Mouse (Mus musculus) mature B cell (primary cell): ENCODE data around the gene Acad9.

Experiments
- in situ Hi-C: fragments of 300-500 bp; cut with MboI; formaldehyde crosslinking; loops from 2 replicates; pipeline ENCODE4 v1.14.3; 2019

Acad9 gene

DNA sequence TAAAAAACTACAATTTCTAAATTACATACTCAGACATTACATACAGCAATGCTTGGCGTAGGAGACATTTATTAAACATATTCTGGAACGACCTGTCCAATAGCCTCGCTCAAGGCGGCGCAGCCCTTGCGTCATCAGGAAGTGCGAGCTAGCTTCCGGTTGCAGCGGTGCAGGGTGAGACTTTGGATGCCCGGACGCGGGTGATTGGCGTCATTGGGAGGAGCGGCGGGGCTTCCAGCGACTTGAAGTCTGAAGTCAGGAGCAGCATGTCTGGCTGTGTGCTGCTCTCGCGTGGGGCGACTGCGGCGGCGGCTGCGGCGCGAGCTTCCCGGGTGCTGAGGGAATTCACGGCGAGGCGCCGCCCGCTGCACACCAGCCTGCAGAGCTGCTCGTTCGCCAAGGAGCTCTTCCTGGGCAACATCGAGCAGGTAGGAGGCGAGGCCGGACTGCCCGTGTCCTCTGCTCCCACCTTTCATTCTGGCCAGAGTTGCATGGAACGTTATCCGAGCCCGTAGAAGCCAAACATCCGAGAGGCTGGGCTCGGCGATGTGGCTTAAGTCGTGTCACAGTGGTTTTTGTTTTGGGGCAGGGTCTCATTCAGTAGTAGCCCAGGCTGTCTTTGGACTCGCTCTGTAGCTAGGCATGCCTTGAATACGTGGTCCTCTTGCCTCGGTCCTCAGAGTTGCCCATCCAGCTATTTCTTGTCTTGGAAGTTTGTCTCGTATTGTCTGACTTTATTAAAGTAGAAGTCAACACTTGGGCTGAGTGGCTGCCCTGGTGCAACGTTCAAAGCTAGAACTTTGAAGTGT, at the start of gene Acad9:
Gene Acad9, plus strand, starts transcription at position 137 of the 809 bp plus-strand sequence.
- in situ Hi-C loops = no loop called here

DNA sequence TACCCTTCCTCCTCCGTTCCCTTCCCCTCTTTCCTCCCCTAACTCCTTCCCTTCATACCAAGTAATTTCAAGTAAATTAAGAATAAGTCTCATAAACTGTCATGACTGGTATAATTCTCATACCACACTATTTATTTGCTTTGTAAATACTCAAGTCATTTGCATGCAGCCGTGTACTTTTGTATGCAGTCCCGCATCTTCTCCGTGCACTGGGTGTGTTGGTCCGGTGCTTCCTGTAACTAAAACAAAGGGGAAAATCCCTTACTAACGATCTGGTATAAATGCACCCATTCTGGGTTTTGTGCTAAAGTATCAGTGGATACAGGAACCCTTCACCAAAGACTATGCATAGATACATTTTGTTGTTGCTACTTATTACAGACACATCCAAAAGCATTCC, 40.0 kb upstream of the Acad9 start:
- in situ Hi-C loops = no loop called here

DNA sequence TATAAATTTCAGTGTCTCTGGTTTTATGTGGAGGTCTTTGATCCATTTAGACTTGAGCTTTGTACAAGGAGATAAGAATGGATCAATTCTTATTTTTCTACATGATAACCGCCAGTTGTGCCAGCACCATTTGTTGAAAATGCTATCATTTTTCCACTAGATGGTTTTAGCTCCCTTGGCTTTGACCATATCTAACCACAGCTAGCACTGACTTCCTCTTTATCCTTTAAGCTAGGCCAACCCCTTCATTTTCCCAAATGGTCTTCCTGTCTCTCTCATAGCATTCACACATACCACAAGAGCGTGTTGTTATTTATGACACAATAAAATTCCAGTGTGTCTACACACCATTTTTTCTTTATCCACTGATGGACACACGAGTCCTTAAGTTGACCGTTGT, 35.8 kb upstream of the Acad9 start:
- in situ Hi-C loops = no loop called here

DNA sequence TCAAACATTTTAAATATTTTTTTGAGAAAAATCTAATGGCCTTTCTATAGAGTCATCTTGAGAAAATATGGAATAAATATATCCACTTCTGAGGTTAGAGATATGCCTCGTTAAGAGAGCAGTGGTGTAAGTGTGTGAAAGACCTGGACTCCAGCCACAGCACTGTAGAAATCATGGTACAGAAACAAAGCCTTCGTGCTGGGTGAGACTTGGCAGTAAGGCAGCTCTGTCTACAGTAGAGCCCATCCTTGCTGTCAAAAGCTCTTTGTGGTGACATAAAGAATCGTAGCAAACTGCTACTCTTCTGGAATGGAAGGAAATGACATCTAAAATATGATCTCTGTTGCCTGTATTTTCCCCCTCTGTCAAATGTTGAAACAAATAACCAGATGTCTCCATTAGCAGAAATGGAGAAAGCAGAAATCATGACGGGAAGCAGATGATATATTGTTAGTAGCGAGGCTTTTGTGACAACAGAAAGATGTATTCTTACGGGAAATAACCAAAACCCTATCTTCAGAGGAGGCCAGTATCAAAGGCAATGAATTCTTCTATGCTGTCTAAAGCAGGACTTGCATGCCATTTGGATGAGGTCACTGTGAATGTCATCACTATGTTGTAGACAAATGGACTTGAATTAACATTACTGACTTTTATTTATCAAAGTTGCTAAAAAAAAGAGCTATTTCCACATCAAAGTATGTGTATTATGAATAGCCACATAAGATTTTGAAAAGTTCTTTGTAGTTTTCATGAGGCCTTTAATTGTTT, 33.9 kb upstream of the Acad9 start:
- in situ Hi-C loops = no loop called here

DNA sequence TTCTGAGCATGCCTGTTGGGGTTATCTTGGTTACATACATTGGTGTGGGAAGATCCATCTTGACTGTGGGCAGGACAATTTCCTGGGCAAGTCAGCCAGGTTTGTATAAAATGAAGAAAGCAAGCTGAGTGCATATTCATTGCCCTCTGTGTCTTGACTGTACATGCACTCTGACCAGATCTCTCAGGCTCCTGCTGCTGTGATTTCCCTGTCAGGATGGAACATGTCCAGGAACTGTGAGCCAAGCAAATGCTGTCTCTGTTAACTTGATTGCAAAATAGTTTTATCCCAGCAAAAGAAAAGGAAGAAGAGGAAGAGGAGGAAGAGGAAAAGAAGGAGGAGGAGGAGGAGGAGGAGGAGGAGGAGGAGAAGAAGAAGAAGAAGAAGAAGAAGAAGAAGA, 21.3 kb upstream of the Acad9 start:
- in situ Hi-C loops = no loop called here

DNA sequence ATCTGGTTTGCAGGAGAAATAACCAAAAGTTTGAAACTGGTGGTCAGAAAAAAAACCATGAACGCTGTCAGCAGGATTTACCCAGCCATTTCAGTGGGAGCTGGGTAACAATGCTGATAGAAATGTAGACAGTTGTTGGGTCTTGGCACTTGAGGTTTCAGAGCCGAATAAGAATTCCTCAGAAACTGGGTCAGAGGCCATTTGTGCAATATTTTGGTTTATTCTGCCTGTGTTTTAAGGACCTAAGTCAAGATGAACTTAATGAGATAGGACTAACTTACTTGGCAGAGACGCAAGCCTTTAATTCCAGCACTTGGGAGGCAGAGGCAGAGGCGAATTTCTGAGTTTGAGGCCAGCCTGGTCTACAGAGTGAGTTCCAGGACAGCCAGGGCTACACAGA, 20.7 kb upstream of the Acad9 start:
- in situ Hi-C loops = no loop called here

DNA sequence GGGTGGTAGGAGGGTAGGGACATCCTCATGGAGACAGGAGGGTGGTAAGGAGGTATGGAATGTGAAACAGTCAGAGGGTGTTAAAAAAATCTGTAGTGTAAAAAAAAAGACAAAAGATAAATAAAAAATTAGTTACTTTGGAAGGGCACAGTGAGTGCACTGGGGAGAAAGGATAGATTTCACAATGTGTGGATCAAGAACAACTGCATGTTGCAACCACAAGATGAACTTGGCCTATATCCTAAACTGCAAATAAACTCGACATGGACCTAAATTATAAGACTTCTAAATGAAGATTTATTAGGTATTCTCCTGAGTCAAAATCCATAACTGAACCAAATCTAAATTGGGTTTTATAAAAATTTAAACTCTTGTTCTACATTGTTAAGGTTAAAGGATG, 16.7 kb upstream of the Acad9 start:
- in situ Hi-C loops = no loop called here

DNA sequence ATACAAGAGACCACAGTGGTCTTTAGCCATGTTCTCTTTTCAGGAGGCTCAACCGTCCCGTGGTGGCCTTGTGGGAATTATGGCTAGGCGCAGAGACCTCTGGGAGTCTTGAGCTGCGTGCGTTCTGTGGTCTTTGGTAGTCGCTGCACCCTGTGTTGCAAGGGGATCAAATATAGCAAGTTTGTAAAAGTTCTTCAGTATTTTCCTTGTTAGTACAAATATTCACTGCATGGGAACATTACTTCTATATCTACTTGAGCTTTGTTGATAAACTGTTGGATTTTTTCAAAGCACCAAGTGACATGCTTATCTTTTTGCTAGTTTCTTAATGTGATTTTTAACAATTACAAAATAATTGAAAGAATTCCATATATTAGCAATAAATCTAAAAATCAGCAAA, 12.3 kb upstream of the Acad9 start, which contains the start of gene Ccdc144b:
Gene Ccdc144b, minus strand, starts transcription at position 101 of the 400 bp plus-strand sequence.
- in situ Hi-C loops = no loop called here

DNA sequence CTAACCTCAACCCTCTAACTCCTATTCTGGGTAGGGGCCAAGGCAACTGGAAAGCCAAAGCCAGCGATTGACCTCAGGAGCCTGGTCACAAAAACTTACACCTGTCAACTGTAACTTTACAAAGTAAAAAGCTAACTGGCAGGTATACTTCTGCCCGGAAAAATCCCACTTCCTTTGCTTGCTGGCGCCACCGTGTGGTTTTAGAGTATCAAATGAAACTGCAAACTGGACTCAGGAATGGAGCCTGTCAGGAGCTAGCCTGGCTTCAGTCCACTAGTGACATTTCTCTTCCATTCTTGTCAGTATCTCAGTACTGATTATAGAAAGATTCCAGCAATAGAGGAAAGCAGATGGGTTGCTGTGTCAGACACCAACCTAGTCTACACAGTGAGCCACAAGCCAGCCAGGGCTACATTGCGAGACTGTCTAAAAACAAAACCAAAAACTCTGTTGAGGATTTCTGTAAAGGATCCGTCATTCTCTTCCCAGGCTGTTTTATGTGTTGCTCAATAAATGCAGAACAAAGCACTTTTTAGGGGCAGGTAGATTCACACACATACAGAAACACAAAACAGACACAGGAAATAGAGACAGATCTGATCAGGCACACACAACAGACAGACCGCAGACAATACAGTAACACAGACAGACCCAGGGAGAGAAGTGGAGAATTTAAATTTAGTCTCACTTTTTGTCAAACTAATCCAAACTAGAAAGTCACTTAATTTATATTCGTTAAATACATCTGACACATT, 5.5 kb upstream of the Acad9 start:
- in situ Hi-C loops = no loop called here

DNA sequence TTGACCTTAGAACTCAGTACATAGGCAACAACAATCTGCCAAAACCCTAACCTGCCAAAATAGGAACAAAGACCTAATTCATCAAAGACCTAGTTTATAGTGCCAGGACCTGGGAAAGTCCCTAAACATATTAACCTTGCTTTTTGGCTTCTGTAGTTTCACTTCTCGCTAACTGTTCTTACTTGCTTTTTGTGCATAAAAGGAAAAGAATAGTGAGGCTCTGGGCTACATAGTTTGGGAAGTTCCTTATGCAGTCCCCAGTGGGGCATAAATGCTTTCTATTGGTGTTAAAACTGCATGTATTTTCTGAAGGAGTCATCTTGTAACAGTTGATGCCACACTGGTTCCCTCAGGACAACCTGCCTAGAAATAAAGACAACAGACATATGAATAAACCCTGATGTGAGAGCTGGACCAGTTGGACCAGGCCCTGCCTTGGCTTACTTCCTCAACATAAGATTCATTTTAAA, 1.2 kb upstream of the Acad9 start:
- in situ Hi-C loops = no loop called here

DNA sequence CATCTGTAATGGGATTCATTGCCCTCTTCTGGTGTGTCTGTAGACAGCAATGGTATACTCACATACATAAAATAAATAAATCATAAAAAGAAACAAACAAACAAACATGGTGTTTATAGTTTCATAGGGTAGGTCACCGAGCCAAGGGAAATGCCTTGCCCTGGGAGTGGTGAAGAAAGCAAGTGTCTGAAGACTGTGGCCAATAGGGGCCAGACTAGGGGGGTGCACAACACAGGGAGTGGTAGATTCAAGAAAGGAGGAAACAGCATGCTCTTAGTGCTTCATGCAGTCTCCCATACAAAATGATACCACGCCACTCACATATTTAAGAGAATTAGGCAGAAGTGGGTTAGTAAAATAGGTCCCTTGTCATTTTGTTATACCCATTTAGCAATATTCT, 613 bp upstream of the Acad9 start:
- in situ Hi-C loops = no loop called here

DNA sequence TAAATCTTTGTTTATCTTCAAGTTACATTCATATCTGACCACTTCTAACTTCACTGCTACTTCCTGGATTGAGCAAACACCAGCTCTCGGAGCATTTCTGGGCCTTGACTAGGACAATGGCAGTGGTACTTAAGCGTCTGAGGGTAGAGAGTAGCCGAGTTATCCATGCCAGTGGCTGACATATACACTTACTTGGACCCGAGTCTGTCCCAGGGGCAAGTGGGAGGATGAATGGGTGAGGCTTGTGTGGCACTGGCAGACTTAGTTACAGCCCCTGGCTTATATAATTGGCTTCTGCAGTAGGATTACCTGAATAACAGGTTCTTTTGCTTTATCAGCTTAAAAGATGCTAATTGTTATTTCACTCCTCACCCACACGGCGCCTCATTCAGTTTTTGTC, 2.0 kb downstream of the Acad9 start:
- in situ Hi-C loops = no loop called here

DNA sequence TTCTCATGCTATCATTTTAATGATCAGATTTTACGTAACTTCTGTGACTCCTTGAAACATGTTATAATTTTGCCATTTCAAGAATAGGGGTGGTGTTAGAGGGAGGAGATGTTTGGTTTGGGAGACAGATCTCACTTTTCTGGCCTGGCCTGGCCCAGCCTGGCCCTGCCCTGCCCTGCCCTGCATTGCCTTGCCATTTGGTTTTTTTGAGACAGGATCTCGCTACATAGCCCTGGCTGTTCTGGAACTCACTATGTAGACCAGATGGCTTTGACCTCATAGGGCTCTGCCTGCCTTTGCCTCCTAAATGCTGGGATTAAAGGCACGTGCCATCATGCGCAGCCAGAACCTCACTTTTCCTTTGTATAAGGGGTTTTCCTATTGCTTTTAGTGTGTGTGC, 4.7 kb downstream of the Acad9 start:
- in situ Hi-C loops = no loop called here

DNA sequence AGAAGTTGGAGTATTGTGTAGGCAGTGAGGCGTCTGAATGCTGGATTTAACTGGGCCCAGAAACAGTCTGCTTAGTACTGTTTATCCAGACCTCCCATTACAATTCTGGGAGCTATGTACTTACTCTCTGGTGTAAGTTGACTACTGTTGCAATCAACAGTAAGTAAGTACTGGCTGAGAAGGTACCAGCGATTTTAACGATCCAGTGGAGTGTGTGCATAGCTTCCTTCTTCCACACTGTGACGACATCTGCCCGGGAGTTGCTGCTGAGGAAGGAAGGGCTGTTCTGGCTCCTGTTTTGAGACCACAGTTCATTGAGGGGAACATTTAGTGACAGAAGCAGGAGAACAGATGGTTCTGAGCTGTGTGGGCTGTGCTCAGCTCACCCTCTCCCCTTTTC, 5.3 kb downstream of the Acad9 start:
- in situ Hi-C loops = no loop called here

DNA sequence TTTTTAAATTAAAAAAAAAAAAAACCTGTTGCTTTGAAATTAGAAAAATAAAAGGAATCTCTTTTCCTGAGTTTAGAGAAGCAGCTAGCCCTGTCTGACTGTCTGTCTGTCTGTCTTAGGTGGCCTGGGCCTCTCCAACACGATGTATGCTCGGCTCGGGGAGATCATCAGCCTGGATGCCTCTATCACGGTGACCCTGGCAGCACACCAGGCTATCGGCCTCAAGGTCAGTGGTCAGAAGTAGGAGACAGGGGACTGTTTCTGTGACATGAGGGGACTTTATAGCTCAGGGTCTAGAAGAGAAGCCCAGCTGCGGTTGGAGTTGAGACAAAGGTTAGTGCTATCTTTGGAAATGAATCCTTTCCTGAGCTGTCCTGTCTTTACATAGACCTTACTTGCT, 8.5 kb downstream of the Acad9 start:
- in situ Hi-C loops = no loop called here

DNA sequence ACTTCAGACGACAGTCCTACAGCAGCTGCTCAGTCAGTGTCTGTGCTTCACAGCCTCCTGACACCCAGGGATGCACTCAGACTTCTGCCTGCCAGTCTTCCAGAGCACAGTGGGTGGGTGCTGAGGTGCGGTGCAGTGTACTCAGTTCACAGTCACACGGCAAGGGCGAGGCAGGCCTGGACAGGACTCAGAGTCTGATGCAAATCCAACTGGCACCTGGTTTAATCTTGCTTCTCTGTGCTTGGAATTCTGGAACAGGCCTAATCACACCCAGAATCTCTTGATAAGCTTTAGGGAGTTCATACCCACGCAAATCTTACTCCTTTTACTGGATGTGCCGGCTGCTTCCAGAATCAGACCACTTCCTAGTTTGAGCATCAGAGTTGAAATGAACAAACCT, 9.7 kb downstream of the Acad9 start:
- in situ Hi-C loops = no loop called here

DNA sequence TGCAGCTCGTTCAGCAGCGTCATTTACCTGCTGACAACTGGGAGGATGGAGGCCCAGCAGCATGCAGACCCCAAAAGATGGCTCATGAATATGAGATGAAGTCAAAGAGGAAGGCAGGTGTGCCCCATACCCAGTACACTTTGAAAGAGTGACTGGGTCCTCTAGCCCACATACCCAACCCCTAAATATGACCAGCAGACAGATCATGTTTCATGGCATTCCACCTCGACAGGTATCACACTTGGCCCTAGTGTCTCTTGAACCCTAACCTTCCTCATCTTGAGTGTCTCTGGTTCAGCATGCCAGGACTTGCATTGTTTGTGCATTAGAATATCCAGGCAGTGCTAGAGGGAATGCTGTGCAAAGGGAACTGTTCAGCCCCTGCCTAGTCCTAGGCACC, 11.6 kb downstream of the Acad9 start:
- in situ Hi-C loops = no loop called here

DNA sequence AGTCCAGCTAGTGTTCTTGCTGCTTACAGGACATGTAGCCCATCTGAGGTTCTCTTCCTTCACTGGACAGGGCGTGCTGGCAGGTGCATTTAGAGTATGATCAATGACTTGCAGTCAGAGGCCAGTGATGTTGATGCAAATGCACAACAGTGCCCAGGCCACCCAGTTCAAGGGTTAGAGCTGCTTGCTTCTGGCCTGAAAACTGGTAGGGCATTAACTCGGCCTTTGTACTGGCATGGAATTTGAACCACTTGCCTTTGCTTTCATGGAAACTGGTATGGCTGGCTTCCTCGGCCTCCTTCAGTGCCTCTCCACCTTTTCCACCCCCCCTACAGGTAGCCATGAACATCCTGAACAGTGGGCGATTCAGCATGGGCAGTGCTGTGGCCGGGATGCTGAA, 14.1 kb downstream of the Acad9 start:
- in situ Hi-C loops = no loop called here

DNA sequence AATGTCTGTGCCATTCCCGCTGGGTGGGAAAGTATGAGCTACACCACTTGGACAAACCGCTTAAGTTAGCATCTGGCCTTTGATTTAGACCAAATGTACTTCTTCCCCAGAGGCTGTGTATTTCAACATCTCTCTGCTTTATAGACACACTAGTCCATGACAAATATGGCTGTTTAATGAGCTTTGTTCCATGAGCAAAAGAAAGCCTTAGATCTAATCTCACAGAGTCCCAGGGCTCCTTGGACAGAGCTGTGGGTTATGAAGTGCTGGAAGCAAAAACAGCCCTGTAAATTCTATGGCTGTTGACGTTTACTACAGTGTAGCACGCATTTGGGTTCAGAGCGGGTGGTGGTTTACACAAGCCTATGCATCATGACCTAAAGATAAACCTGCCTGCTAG, 15.0 kb downstream of the Acad9 start:
- in situ Hi-C loops = no loop called here

DNA sequence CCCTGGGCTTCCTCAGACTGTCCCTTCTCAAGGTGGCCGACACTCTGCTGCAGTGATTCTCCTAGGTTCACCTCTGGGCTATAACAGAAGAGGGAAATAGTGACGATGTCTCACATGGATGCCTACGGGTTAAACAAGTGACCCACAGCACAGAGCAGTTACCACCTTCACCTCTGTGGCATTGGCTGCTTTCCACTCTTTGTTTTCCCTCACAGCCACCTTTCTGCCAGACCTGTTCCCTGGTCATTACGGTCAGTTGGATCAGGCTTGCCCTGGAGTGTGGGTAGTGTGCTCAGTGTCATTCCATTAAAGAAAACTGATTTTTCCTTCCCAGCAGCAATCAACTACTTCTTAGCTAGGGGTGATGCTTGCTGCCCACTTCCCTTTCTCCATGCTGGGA, 17.1 kb downstream of the Acad9 start:
- in situ Hi-C loops = no loop called here

DNA sequence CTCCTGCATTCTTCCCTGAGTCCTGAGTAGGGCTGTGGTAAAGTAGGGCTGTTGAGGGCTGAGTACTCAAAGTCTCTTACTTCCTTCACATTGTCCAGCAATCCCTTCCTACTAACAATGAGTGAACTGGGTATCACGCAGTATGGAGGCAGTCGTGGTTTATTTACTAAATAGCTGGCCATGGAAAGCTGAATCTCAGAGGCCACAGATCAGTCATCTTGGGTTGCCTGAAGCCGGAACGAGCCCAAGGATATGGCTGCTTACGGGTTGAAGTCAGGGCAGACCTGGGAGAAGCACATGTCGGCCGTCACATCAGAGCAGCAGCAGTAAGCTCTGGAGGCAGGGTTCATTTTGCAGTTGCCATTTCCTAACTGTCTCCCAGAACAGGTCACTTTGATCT, 17.6 kb downstream of the Acad9 start:
- in situ Hi-C loops = no loop called here

DNA sequence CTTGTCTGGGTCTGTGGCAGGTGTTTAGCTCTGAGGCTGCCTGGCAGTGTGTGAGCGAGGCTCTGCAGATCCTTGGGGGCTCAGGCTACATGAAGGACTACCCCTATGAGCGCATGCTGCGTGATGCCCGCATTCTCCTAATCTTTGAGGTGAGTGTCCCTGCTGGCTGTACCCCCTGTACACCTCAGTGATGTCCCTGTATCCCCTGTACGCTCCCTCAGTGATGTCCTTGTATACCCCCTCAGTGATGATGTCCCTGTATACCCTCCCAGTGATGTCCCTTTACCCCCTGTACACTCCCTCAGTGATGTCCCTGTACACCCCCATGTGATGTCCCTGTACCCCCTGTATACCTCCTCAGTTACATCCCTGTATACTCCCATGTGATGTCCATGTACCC, 19.6 kb downstream of the Acad9 start:
- in situ Hi-C loops = no loop called here

DNA sequence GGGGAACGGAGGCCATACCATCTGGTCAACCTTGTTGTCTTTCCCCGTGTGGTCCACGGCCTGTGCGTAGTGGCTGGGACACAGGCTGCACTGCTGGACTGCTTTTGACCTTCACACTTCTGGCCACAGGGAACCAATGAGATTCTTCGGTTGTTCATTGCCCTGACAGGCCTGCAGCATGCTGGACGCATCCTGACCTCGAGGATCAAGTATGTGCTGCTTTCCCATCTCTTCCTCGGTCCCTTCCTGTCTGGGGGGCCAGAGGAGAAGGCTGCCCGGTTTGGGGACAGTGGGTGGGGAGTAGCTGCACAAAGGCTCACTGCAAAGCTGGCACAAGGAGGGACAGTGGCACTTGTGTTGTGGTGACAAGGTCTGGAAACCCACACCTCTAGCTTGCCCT, 21.8 kb downstream of the Acad9 start:
- in situ Hi-C loops = no loop called here
